Mouse (Mus musculus) leukemia stem cell, adult 10-12 weeks (primary cell): ENCODE data around the gene Ckap2l. TPM values are rescaled to one million over a fixed set of nuclear protein-coding genes. Genes with fewer than 3 reads are reported as not detected.

ENCODE experiments used
- polyA plus RNA-seq: library from polyadenylated mRNA; stranded (reverse); fragments of >175 nt; gene quantifications from 2 replicates; pipeline ENCODE4 v1.2.3, GENCODE M21; 2012; ENCODE audit warnings: low replicate concordance

Ckap2l gene
- polyA plus RNA-seq = 22.8 and 36.5 TPM in 2 replicates

GRCm38 (mm10) chr2:129296671-129297588 is at the start of gene Ckap2l:
Ckap2l (minus strand) TSS chr2:129297212.

DNA sequence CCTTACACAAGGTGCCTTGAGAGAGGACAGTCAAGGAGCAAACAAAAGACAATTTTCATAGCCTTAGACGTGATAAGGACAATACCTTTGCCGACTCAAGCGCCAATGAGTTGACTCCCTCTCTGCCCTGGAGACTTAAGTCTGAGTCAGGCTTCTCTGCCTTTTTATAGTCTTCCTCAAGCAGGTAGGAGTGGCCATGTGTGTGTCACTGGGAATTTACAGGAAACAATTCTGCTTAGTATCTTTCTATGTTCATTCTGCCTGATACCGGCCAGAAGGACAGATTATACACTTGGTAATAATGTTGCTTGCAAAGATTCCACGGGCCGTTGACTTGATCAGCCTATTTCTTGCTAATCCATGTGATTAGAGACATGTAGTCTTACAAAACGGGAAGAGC is 12.8 kb upstream of the Ckap2l start, which contains the start of gene Il1a:
TSS of gene Il1a (minus strand) at position 137 of the 400 bp plus-strand sequence.

Other genes starting within 250 kb of the Ckap2l start
- not detected in 2 replicates for gene Vinac1, start 249.0 kb downstream of the Ckap2l start, polyA plus RNA-seq
- gene Ttl, start 231.3 kb downstream of the Ckap2l start, polyA plus RNA-seq = 0.56 and 0.69 TPM in 2 replicates
- 14.1 and 21.1 TPM in 2 replicates for gene Polr1b, start 196.2 kb downstream of the Ckap2l start, polyA plus RNA-seq
- 0.74 and 12.8 TPM in 2 replicates for gene Chchd5, start 167.5 kb downstream of the Ckap2l start, polyA plus RNA-seq
- gene Slc20a1, start 98.4 kb downstream of the Ckap2l start, polyA plus RNA-seq = 49.9 and 52.8 TPM in 2 replicates
- 0.09 TPM in 1 of 2 replicates, not detected in the other for gene Il1a, start 12.8 kb upstream of the Ckap2l start, polyA plus RNA-seq
- gene Il1b, start 73.9 kb upstream of the Ckap2l start, polyA plus RNA-seq = 0.13 and 0.38 TPM in 2 replicates
- gene F830045P16Rik, start 239.4 kb upstream of the Ckap2l start, polyA plus RNA-seq = not detected in 2 replicates